Mouse (Mus musculus): ENCODE measurements around the gene Xpr1.
A peak's percentile ranks its signal among the peaks of the same experiment; 100 is the strongest.

The Xpr1 gene

DNA sequence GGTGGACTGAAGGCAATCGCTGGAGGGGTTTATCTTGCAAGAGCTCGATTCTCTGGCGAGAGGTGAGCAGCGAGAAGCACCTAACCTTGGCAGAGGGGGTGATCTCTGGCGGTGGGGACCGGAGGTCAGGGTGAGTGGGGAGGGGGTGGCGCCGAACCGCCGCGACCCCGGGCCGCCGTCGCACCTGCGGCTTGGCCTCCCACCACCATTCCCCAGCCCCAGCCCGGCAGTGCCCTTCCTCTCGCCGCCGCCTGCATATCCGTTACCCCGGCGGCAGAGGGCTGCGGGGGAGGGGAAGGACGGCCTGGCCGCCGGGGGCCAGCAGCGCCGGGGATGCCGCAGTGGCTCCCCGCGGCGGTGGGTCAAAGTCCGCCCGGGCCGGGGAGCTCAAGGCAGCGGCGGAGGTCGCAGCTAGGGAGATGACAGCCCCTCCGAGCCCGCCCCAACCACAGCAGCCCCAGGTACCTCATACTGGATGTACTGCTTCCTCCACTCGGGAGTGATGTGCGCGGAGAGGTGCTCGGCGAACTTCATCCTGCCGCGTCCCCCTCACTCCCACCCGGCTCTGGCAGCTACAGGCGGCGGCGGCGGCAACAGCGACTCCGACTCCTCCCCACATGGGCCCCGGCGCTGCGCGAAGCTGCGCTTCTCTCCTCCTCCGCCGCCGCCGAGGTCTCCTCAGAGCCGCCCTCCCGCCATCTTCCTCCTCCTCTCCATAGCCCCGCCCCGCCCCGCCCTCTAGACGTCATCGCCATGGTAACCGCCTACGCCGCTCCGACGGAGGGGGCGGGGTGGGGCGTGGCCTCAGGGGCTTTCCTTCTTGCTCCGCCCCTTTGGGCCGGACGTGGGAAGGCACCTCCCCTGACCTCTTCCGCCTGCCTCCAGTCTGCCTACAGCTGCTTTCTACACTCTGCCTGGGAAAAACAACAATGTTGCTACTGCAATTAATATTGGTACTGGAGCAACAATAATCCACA, at the start of gene Xpr1:
Gene Xpr1 (minus strand): TSS at position 715 of the 977 bp plus-strand sequence.
- peak; percentile 95 for DNase-seq (ENCODE audit: low spot score)

- no peak for DNase-seq (ENCODE audit: low spot score)
Observed at GRCm38 (mm10) chr1:155463442-155463841, 46.2 kb upstream of the Xpr1 start.

DNA sequence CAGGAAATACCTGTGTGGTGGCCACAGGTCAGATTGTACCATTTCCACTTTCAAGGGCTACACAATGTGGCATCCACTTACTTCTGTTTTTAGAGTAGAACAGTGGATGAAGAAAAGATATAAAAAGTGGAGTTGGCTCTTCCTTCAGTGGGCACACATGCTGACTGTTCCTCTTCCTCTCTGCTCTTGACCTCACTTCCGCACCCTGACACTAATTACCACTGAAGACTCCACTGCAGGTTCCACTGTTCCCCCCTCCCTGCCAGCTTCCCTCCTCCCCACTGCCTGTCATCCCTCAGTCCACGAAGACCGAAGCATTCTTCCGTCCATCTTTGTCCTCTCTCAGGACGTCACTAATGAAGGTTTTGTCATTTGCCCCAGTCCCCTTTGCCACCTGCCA, 45.4 kb upstream of the Xpr1 start:
- no peak for DNase-seq (ENCODE audit: low spot score)

- no peak for DNase-seq (ENCODE audit: low spot score)
Observed at GRCm38 (mm10) chr1:155457532-155457931, 40.3 kb upstream of the Xpr1 start.

DNA sequence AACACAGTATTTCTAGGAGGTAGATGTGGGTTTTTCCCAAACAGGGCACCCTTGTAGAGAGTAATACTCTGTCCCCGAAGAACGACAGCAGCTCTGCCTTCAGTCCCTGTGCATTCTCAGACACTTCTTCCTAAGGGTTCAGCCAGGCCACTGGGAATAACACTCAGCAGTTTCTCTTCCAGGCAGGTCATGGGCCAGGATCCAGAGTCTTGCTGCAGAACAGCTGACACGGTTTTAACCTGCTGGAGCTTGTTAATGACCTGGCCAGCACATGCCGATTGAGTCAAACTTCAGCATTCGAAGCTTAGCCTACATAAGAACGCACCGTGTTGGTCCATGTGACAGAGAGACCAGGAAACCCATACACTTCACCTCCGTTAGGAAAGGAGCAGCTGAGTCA, 36.0 kb upstream of the Xpr1 start:
- no peak for DNase-seq (ENCODE audit: low spot score)

GRCm38 (mm10) chr1:155448932-155449331, 31.7 kb upstream of the Xpr1 start:
- DNase-seq (ENCODE audit: low spot score), result no peak

GRCm38 (mm10) chr1:155447277-155447676, 30.1 kb upstream of the Xpr1 start:
- no peak for DNase-seq (ENCODE audit: low spot score)

DNA sequence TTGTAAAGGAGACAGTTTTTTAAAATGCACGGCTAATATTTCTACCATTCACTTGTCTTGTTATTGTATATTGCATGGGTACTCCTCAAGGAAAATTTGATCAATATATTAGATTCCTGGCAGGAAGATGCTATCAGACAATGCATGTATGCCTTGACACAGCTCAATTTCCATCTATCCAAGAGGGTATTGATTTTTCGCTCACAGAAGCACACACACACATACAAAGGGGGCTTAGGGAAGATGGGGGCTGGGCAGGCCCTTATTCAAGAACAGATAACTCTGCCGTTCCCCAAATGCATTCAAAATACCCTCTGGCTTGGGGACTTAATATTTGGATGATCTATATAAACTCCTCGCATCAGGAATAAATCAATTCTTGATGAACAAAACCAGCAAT, 25.9 kb upstream of the Xpr1 start:
- no peak for DNase-seq (ENCODE audit: low spot score)

DNA sequence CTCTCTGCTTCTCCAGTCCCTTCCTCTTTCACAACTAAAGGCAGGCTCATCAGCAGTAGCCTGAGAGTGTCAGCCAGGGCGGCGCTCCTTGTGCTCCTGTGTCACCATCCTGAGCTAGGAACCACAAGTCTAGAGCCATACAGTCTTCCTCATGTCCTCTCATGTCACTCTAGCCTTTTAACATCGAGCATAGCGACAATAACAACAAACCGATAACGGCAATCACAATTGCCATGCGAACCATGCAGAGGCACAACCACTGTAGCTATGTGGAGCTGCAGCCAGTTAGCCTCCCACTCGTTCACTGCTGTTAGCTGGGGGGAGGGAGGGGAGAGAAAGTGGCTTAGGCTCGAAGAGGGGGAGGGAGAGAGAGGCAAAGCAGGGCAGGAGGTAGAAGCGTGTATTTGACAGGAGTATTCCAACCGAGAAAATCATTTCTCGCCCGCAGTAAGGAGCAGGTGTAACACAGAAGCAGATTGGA, 25.3 kb upstream of the Xpr1 start:
- no peak for DNase-seq (ENCODE audit: low spot score)

DNA sequence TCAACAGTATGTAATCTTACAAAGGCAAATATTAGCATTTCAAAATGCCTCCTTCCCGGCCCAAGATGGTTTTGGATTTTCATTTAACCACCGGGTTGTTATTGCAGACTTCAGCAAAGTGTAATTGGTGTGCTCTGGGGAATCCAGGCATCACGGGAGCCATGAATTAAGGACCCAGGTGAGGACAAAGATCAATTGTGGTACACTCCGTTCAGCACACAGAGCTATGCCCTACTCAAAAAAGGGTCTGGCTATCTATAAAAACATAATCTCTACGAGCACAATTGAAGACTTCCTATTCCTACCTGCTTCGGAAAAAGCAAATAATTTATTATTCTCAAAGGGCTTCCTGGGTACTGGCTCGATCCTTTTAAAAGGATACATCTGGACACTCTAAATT, 22.3 kb upstream of the Xpr1 start:
- DNase-seq (ENCODE audit: low spot score), result no peak

DNA sequence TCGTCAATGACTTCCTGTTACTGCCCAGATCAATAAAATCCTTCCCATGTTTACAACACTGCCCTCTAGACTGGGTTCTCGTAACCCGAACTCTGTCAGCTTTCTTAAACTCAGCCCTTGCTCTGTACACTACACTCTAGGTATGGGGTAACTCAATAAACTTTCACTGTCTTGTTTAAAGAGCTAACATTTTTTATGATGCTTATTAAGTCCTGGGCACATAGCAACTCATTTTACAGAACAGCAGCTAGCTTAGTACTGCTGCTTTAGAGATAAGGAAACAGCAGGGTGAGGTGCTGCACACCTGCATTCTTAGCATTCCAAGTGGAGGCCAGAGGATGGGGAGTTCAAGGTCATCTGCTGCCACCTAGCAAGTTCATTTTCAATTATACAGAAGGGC, 21.3 kb upstream of the Xpr1 start:
- no peak for DNase-seq (ENCODE audit: low spot score)

DNA sequence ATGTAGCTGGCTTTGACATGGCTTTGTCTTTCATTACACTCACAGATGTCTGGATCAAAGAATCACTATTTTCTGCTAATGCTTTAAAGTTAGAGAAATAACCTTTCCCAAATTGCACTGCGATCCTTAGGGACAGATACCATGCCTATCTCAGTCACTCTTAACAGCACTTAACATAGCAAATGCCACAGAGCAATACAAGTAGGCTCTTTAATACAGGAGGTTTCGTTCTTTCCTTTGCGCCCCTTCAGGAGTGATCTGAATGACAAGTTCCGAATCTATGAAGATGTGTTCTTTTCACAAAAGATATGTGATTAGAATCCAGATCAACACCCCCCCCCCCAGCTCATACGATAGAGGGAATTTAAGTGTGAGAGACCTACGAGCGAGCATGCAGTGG, 12.1 kb upstream of the Xpr1 start:
- no peak for DNase-seq (ENCODE audit: low spot score)

- no peak for DNase-seq (ENCODE audit: low spot score)
Observed at GRCm38 (mm10) chr1:155427126-155427865, 10.1 kb upstream of the Xpr1 start.

DNA sequence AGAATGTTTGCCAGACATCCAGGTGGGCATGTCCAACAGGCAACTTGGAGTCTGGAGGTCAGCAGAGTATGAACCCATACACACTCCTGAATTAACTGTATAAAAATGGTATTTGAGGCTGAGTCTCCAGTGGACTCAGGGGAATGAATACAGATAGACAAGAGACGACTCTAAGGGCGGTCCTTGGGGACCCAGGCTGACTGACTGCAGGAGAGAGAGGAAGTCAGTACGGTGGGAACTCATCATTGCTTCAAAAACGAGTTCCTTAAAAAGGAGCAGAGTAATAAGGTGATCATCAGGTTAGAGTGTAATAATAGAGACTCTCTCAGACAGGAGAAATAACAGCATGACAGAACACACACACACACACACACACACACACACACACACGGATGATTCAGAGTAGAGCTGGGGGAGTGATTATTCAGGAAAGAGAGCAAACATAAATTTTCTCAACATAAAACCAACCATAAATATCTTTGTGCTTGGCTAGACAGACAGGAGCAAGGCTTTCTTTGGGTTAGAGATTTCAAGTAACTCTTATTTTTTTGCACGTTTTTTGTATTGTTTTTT, 8.6 kb upstream of the Xpr1 start:
- no peak for DNase-seq (ENCODE audit: low spot score)

- DNase-seq (ENCODE audit: low spot score), result no peak
Observed at GRCm38 (mm10) chr1:155425285-155425684, 8.1 kb upstream of the Xpr1 start.

DNA sequence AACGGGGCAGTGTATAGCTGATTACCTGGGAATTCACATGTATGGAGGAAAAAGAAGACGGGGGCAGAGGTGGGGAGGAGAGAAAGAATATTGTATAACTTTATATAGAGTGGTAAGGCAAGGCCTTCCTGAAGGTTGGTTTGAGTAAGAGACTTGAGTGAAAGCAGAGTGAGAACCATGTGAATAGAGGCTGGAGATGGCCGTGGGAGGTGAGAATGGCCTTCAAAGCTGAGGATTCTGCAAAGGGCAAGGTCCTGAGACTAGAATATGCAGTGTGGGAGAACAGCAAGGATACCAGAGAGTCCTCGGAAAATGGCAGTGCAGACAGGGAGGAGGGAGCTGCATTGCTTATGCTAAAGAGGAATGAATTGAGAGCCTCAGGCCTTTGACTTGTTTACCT, 6.6 kb upstream of the Xpr1 start:
- no peak for DNase-seq (ENCODE audit: low spot score)

- DNase-seq (ENCODE audit: low spot score), result no peak
Observed at GRCm38 (mm10) chr1:155422022-155422421, 4.8 kb upstream of the Xpr1 start.

GRCm38 (mm10) chr1:155416147-155416700, 991 bp downstream of the Xpr1 start:
- no peak for DNase-seq (ENCODE audit: low spot score)

DNA sequence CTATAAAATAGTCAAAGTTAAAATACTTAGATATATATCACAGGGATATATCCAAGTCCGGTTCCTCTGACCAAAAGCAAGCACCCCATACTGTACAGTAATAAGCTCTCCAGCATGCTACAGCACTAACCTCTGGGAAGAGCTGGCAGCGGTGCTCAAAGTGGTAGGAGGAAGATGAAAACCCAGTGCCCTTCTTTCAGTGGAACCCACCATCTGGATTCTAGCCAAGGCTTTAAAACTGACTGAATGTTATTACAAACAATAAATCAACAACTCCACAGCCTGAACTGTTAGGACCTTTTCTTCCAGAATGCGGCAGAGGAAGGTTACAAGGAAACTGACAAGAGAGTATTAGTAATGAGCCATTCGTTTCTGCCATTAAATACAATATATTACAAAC, 1.8 kb downstream of the Xpr1 start:
- no peak for DNase-seq (ENCODE audit: low spot score)

DNA sequence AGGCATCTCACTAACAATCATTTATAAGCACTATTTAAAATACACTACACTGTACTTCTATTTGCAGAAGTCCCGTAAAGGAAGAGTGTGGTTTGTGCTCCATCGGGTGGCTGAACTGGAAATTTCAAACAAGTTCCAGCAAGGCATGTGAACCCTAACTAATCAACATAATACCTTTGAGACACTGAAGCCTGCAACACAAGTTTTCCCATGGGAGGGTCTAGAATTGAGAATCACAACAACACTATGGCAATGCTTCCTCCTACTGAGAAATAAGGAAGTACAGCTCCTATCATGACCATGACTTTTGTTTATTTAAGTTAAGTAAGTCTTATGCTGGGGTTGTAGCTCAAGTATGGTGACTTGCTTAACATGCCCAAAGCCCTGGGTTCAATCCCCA, 4.5 kb downstream of the Xpr1 start:
- DNase-seq (ENCODE audit: low spot score), result no peak

DNA sequence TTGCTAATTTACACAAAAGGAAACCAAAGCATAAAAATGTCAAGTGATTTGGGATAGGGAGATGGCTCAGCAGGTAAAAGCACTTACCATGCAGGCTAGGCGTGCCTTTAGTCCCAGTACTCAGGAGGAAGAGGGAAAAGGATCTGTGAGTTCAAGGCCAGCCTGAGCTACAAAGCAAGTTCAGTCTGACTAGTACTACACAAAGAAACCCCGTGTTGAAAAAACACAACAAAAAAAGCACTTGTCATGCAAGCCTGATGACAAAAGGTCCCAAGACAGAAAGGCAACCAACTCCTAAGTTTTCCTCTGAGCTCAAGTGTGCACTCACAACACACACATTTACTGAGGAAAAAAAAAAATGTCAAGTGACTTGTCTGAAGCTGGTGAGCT, 8.6 kb downstream of the Xpr1 start:
- no peak for DNase-seq (ENCODE audit: low spot score)

Data from testis, postnatal 14 days (tissue).